Mouse (Mus musculus) thymus, adult 2 months (tissue): ENCODE data around the gene Chid1. TPM values are rescaled to one million over a fixed set of nuclear protein-coding genes. Genes with fewer than 3 reads are reported as not detected.

Experiments used
- DNase-seq: peaks from one replicate; pipeline ENCODE4 v3.0.0; 2021
- H3K27ac ChIP-seq: fragments of 200-500 bp; 2 replicates; pipeline ENCODE4 v1.5.1; 2012; ENCODE audit warnings: low read length, control low read depth; ENCODE audit not compliant: control insufficient read depth, insufficient read depth
- H3K27me3 ChIP-seq: fragments of 200-500 bp; 2 replicates; pipeline ENCODE4 v1.6.1; 2012; ENCODE audit warnings: mild to moderate bottlenecking, low read length, moderate library complexity, mixed read lengths; ENCODE audit not compliant: control insufficient read depth, insufficient read depth
- H3K36me3 ChIP-seq: fragments of 200-500 bp; 2 replicates; pipeline ENCODE4 v1.6.1; 2012; ENCODE audit warnings: mild to moderate bottlenecking, low read length, moderate library complexity; ENCODE audit not compliant: control insufficient read depth, insufficient read depth
- H3K4me1 ChIP-seq: fragments of 200-500 bp; replicated peaks from 2 replicates; pipeline ENCODE4 v1.6.1; 2012; ENCODE audit warnings: low read length; ENCODE audit not compliant: control insufficient read depth, insufficient read depth
- H3K4me3 ChIP-seq: fragments of 200-500 bp; 2 replicates; pipeline ENCODE4 v1.5.1; 2012; ENCODE audit warnings: mild to moderate bottlenecking, low read length, control low read depth, moderate library complexity; ENCODE audit not compliant: control insufficient read depth, insufficient read depth
- CTCF ChIP-seq: fragments of 200-500 bp; IDR thresholded peaks from 2 replicates; pipeline ENCODE4 v1.5.1; 2012; ENCODE audit warnings: mild to moderate bottlenecking, control low read depth, low read length, moderate library complexity, borderline replicate concordance; ENCODE audit not compliant: control insufficient read depth, poor library complexity, insufficient read depth; ENCODE audit errors: extremely low read depth
- POLR2A ChIP-seq: fragments of 200-500 bp; IDR thresholded peaks from 2 replicates; pipeline ENCODE4 v1.6.1; 2012; ENCODE audit warnings: mild to moderate bottlenecking, low read length, control low read depth, moderate library complexity; ENCODE audit not compliant: control insufficient read depth, poor library complexity, insufficient read depth; ENCODE audit errors: extremely low read depth
- WGBS: fragments of 180-500 bp; shearing (Covaris S2); methylation state at CpG from one replicate; pipeline ENCODE4 v1.1.7; 2018; 5-methylcytosine and 5-hydroxymethylcytosine counted together
- polyA plus RNA-seq: library from polyadenylated mRNA; depleted of rRNA; stranded (reverse); fragments of >200 nt; gene quantifications from 2 replicates; pipeline ENCODE4 v1.2.3, GENCODE M21; 2012

Chid1 gene
- polyA plus RNA-seq, 1 experiment = 36.8 TPM

GRCm38 (mm10) chr7:141491151-141491550, 48.5 kb downstream of the Chid1 start:
- Histone ChIP-seq H3K27ac (no peak overlapping the region), H3K4me1 (no peaks in the 10 kb centered on the region), H3K4me3 (no peak overlapping the region), H3K36me3 (no peaks in the 10 kb centered on the region), H3K27me3 (no peaks in the 10 kb centered on the region)
- TF ChIP-seq POLR2A (no peak), CTCF (no peak)
- 95% methylated on average over 2 of the region's 2 CpGs for WGBS
- DNase-seq = no peak

GRCm38 (mm10) chr7:141487141-141487540, 52.5 kb downstream of the Chid1 start:
- Histone ChIP-seq H3K36me3 (no peaks in the 10 kb centered on the region), H3K4me1 (peaks cover 5% of the 10 kb centered on the region), H3K27me3 (peaks cover 4% of the 10 kb centered on the region; the same call in 1 of the 2 replicates), H3K27ac (no peak overlapping the region), H3K4me3 (no peak overlapping the region)
- no peak for TF ChIP-seq POLR2A
- no peak for TF ChIP-seq CTCF
- no peak for DNase-seq
- 97% methylated on average over 7 of the region's 7 CpGs for WGBS

- peaks cover 13% of the 10 kb centered on the region for H3K4me1 ChIP-seq
- WGBS = 95% methylated on average over 1 of the region's 1 CpGs
- no peak for DNase-seq
- no peak overlapping the region for H3K4me3 ChIP-seq
- peaks cover 11% of the 10 kb centered on the region; the same call in 1 of the 2 replicates for H3K27me3 ChIP-seq
- no peak overlapping the region for H3K27ac ChIP-seq
- no peaks in the 10 kb centered on the region for H3K36me3 ChIP-seq
- TF ChIP-seq CTCF (no peak), POLR2A (no peak)
These were observed 53.4 kb downstream of the Chid1 start for GRCm38 (mm10) chr7:141486239-141486638.

- DNase-seq = no peak
- 97% methylated on average over 2 of the region's 2 CpGs for WGBS
- H3K27me3 ChIP-seq = peaks cover 11% of the 10 kb centered on the region; the same call in 1 of the 2 replicates
- H3K36me3 ChIP-seq = no peaks in the 10 kb centered on the region
- TF ChIP-seq CTCF = no peak
- no peak for TF ChIP-seq POLR2A
- H3K4me3 ChIP-seq = no peak overlapping the region
- H3K4me1 ChIP-seq = peaks cover 17% of the 10 kb centered on the region
- H3K27ac ChIP-seq = no peak overlapping the region
These were observed 54.1 kb downstream of the Chid1 start for GRCm38 (mm10) chr7:141485606-141486005.

GRCm38 (mm10) chr7:141485186-141485585, 54.5 kb downstream of the Chid1 start:
- no peak overlapping the region for H3K4me3 ChIP-seq
- H3K4me1 ChIP-seq = peaks cover 17% of the 10 kb centered on the region
- WGBS = 94% methylated on average over 2 of the region's 2 CpGs
- H3K27ac ChIP-seq = no peak overlapping the region
- TF ChIP-seq CTCF (no peak), POLR2A (no peak)
- no peaks in the 10 kb centered on the region for H3K36me3 ChIP-seq
- H3K27me3 ChIP-seq = peaks cover 11% of the 10 kb centered on the region; the same call in 1 of the 2 replicates
- no peak for DNase-seq

GRCm38 (mm10) chr7:141484186-141485120, 55.2 kb downstream of the Chid1 start:
- H3K36me3 ChIP-seq = no peaks in the 10 kb centered on the region
- DNase-seq = no peak
- no peak for TF ChIP-seq POLR2A
- no peak overlapping the region for H3K4me3 ChIP-seq
- peaks cover 17% of the 10 kb centered on the region for H3K4me1 ChIP-seq
- peaks cover 11% of the 10 kb centered on the region; the same call in 1 of the 2 replicates for H3K27me3 ChIP-seq
- WGBS = 83% methylated on average over 5 of the region's 5 CpGs
- no peak overlapping the region for H3K27ac ChIP-seq
